Comparison of ENCODE assay signal across 25 mouse cellular contexts in the genomic region with DNA sequence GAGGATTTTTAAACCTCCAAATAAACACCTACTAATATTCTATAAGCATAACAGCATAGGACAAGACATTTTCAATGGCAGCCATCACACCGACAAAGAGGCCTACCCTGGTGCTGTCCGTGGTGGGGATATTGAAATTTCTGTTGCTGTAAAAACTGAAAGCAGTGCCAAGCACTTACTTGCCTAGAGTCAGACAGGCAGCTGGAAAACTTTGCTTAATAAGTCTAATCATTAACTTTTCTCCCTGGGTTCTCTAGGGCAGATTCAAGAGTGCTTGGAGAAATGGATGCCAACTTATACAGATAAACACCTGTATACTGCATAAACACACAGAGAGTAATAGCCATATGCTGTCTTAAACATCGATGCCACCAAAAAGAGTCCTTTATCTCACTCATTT.
DNase-seq lines count a peak whose midpoint lies in the region; ATAC-seq and TF ChIP-seq lines count a peak whose summit lies in the region.
"Had no signal": no experiment of that assay in that cellular context is flagged by ENCODE, and none has a peak within 500 bp of the region (broad histone marks: within the 10 kb centered on the region; RNA-seq: fewer than 3 reads in every experiment).

No protein-coding gene starts in this region.

- H3K27ac ChIP-seq in kidney, adult 2 months (ENCODE audit: insufficient read depth, low read depth, low read length): no peak overlapping the region
- no peak overlapping the region for H3K27ac ChIP-seq in kidney, embryonic 14.5 days (ENCODE audit: low read depth, low read length)
- H3K27ac ChIP-seq in liver, adult 2 months (replicated peaks; ENCODE audit: insufficient read depth, low read depth, low read length): no peak overlapping the region
- H3K27ac ChIP-seq in liver, embryonic 12.5 days: no peak overlapping the region
- H3K27ac ChIP-seq: embryonic facial prominence, embryonic 10.5 days; embryonic facial prominence, embryonic 12.5 days; forebrain, embryonic 13.5 days had no signal

- 43% methylated on average over 3 of the region's 3 CpGs for WGBS in kidney, adult 2 months
- 66% methylated on average over 3 of the region's 3 CpGs for WGBS in kidney, embryonic 14.5 days
- WGBS in liver, adult 2 months: 62% methylated on average over 3 of the region's 3 CpGs
- WGBS in liver, embryonic 12.5 days (ENCODE audit: insufficient replicate concordance): 54% methylated on average over 3 of the region's 3 CpGs

- no peak overlapping the region for H3K4me2 ChIP-seq in kidney, embryonic 14.5 days (replicated peaks; ENCODE audit: low read depth, low read length)
- no peak overlapping the region for H3K4me2 ChIP-seq in liver, embryonic 12.5 days
- H3K4me2 ChIP-seq: embryonic facial prominence, embryonic 12.5 days; forebrain, embryonic 13.5 days had no signal

- H3K4me1 ChIP-seq in kidney, adult 2 months (ENCODE audit: control insufficient read depth, insufficient read depth, low read length): no peaks in the 10 kb centered on the region
- H3K4me1 ChIP-seq in kidney, embryonic 14.5 days (ENCODE audit: control insufficient read depth, insufficient read depth, low read length): no peaks in the 10 kb centered on the region
- no peaks in the 10 kb centered on the region for H3K4me1 ChIP-seq in liver, adult 2 months (ENCODE audit: control insufficient read depth, insufficient read depth, low read length)
- H3K4me1 ChIP-seq in liver, embryonic 12.5 days: no peaks in the 10 kb centered on the region
- H3K4me1 ChIP-seq: forebrain, embryonic 13.5 days had no signal

- H3K79me2 ChIP-seq in liver, adult 2 months (ENCODE audit: control insufficient read depth, insufficient read depth, low read length): no peaks in the 10 kb centered on the region

- no peaks in the 10 kb centered on the region for H3K27me3 ChIP-seq in kidney, adult 2 months (replicated peaks; ENCODE audit: control insufficient read depth, insufficient read depth, low read length)
- H3K27me3 ChIP-seq in kidney, embryonic 14.5 days (ENCODE audit: control insufficient read depth, insufficient read depth, low read length): no peaks in the 10 kb centered on the region
- no peaks in the 10 kb centered on the region for H3K27me3 ChIP-seq in liver, adult 2 months (ENCODE audit: control insufficient read depth, insufficient read depth, low read length)
- no peaks in the 10 kb centered on the region for H3K27me3 ChIP-seq in liver, embryonic 12.5 days (replicated peaks)
- H3K27me3 ChIP-seq: CH12.LX; embryonic facial prominence, embryonic 12.5 days; forebrain, embryonic 13.5 days; Patski had no signal

- no peaks in the 10 kb centered on the region for H3K36me3 ChIP-seq in kidney, adult 2 months (ENCODE audit: control insufficient read depth, insufficient read depth, low read length)
- no peaks in the 10 kb centered on the region for H3K36me3 ChIP-seq in kidney, embryonic 14.5 days (ENCODE audit: control insufficient read depth, insufficient read depth, low read length)
- no peaks in the 10 kb centered on the region for H3K36me3 ChIP-seq in liver, adult 2 months (ENCODE audit: control insufficient read depth, insufficient read depth, low read length)
- no peaks in the 10 kb centered on the region for H3K36me3 ChIP-seq in liver, embryonic 12.5 days
- H3K36me3 ChIP-seq: embryonic facial prominence, embryonic 10.5 days; embryonic facial prominence, embryonic 12.5 days; G1E had no signal

- no peak for ATAC-seq in kidney, embryonic 14.5 days (ENCODE audit: low FRiP score, low TSS enrichment)
- no peak for ATAC-seq in liver, embryonic 12.5 days
- ATAC-seq: activated CD4-positive, CD25-positive, alpha-beta regulatory T cell, adult 4 months; CD4-positive, CD25-positive, alpha-beta regulatory T cell, adult 4 months; forebrain, embryonic 13.5 days; Patski had no signal

- DNase-seq in kidney, adult 2 months: peak; percentile 63
- no peak for DNase-seq in kidney, postnatal 10 days
- peak; percentile 69 for DNase-seq in kidney, adult 9 months
- no peak for DNase-seq in kidney, adult 18-20 months
- peak; percentile 12 for DNase-seq in kidney, postnatal 14 days
- peak; percentile 1 for DNase-seq in liver, adult 2 months (ENCODE audit: extremely low read depth, low read depth, low spot score)
- DNase-seq: adrenal gland, adult 8-10 months; adrenal gland, postnatal 14 days; adrenal gland, postnatal 36 days; B cell, adult 2 months; cerebellum, adult 11-12 months; cerebellum, adult 2 months; cerebellum, adult 9-10 months; cerebellum, postnatal 10 days; cerebellum, postnatal 25 days had no signal

- no peaks in the 10 kb centered on the region for H3K9me3 ChIP-seq in kidney, embryonic 14.5 days (ENCODE audit: control insufficient read depth, low read length)
- no peaks in the 10 kb centered on the region for H3K9me3 ChIP-seq in liver, embryonic 12.5 days (replicated peaks)
- H3K9me3 ChIP-seq: embryonic facial prominence, embryonic 10.5 days; embryonic facial prominence, embryonic 12.5 days; forebrain, embryonic 13.5 days had no signal

- TF ChIP-seq CTCF in kidney, adult 2 months (conservative IDR thresholded peaks at IDR 0.05; ENCODE audit: insufficient read depth, insufficient read length, low read depth, low read length): no peak
- TF ChIP-seq CTCF in liver, adult 2 months (IDR thresholded peaks at IDR 0.05; ENCODE audit: low read depth, low read length): no peak

- TF ChIP-seq POLR2A in kidney, adult 2 months (IDR thresholded peaks at IDR 0.05; ENCODE audit: low read depth, low read length): no peak
- no peak for TF ChIP-seq POLR2A in liver, adult 2 months (IDR thresholded peaks at IDR 0.05; ENCODE audit: extremely low read depth, insufficient read depth, low read length)

- H3K4me3 ChIP-seq in kidney, adult 2 months (ENCODE audit: insufficient read depth, low read depth, low read length): no peak overlapping the region
- H3K4me3 ChIP-seq in kidney, embryonic 14.5 days (ENCODE audit: low read length): no peak overlapping the region
- no peak overlapping the region for H3K4me3 ChIP-seq in liver, adult 2 months (ENCODE audit: insufficient read depth, low read depth, low read length)
- no peak overlapping the region for H3K4me3 ChIP-seq in liver, embryonic 12.5 days
- H3K4me3 ChIP-seq: embryonic facial prominence, embryonic 10.5 days; embryonic facial prominence, embryonic 12.5 days; forebrain, embryonic 13.5 days had no signal

- no peak overlapping the region for H3K9ac ChIP-seq in kidney, embryonic 14.5 days (ENCODE audit: low read depth, low read length)
- no peak overlapping the region for H3K9ac ChIP-seq in liver, adult 2 months (ENCODE audit: low read depth, low read length)
- H3K9ac ChIP-seq in liver, embryonic 12.5 days: no peak overlapping the region
- H3K9ac ChIP-seq: embryonic facial prominence, embryonic 12.5 days; forebrain, embryonic 13.5 days had no signal

Comparison
In these comparisons a context has a peak if more than half of its experiments do, and no peak if none do; other contexts are left out.
1. DNase-seq: peak in kidney, adult 2 months (single experiment), kidney, adult 9 months (single experiment), kidney, postnatal 14 days (single experiment) and liver, adult 2 months (single experiment); none in kidney, postnatal 10 days (single experiment) and kidney, adult 18-20 months (single experiment).